Mouse (Mus musculus) forebrain, embryonic 12.5 days (tissue): ENCODE results near the gene Scn3a. TPM values are rescaled to one million over a fixed set of nuclear protein-coding genes. Genes with fewer than 3 reads are reported as not detected.

Experiments
- ATAC-seq: fragments of 200-750 bp; cut with Nextera tagmentation; 2 replicates; pipeline ENCODE4 v1.8.0; 2017; ENCODE audit warnings: moderate TSS enrichment; ENCODE audit not compliant: low FRiP score
- H3K27ac ChIP-seq: fragments of 300-500 bp; sonication (generic); 2 replicates; pipeline ENCODE4 v1.5.1; 2016; ENCODE audit warnings: mild to moderate bottlenecking
- H3K27me3 ChIP-seq: fragments of 300-500 bp; sonication (generic); 2 replicates; pipeline ENCODE4 v1.6.1; 2016; ENCODE audit warnings: mild to moderate bottlenecking
- H3K36me3 ChIP-seq: fragments of 300-500 bp; sonication (generic); replicated peaks from 2 replicates; pipeline ENCODE4 v1.6.1; 2016; ENCODE audit warnings: mild to moderate bottlenecking
- H3K4me1 ChIP-seq: fragments of 300-500 bp; sonication (generic); 2 replicates; pipeline ENCODE4 v1.6.1; 2016
- H3K4me2 ChIP-seq: fragments of 300-500 bp; sonication (generic); 2 replicates; pipeline ENCODE4 v1.6.1; 2016; ENCODE audit warnings: mild to moderate bottlenecking, moderate library complexity
- H3K4me3 ChIP-seq: fragments of 300-500 bp; sonication (generic); replicated peaks from 2 replicates; pipeline ENCODE4 v1.5.1; 2016; ENCODE audit warnings: mild to moderate bottlenecking
- H3K9ac ChIP-seq: fragments of 300-500 bp; sonication (generic); 2 replicates; pipeline ENCODE4 v1.6.1; 2016; ENCODE audit warnings: mild to moderate bottlenecking
- H3K9me3 ChIP-seq: fragments of 300-500 bp; sonication (generic); 2 replicates; pipeline ENCODE4 v1.6.1; 2016
- WGBS: fragments of 180-500 bp; shearing (Covaris S2); methylation state at CpG from one replicate; pipeline ENCODE4 v1.1.7; 2016; 5-methylcytosine and 5-hydroxymethylcytosine counted together
- polyA plus RNA-seq: library from polyadenylated mRNA; unstranded; fragments of >200 nt; fragmentation: Nextera tagmentation; extraction: Ambion mirVana; gene quantifications from 2 replicates; pipeline ENCODE4 v1.2.1, GENCODE M21; 2016

Gene Scn3a
- polyA plus RNA-seq, 1 experiment from 2014 or later: 40.8 TPM

GRCm38 (mm10) chr2:65421259-65422255, 145.9 kb downstream of the Scn3a start:
- Histone ChIP-seq H3K27ac (no peak overlapping the region), H3K4me3 (no peak overlapping the region), H3K4me1 (peaks cover 8% of the 10 kb centered on the region; the same call in 1 of the 2 replicates), H3K4me2 (no peak overlapping the region), H3K27me3 (no peaks in the 10 kb centered on the region), H3K9ac (no peak overlapping the region), H3K36me3 (no peaks in the 10 kb centered on the region), H3K9me3 (no peaks in the 10 kb centered on the region)
- WGBS: 66% methylated on average over 11 of the region's 11 CpGs
- ATAC-seq: no peak

- ATAC-seq: no peak
- H3K4me3 ChIP-seq: no peak overlapping the region
- no peak overlapping the region for H3K4me2 ChIP-seq
- H3K9me3 ChIP-seq: no peaks in the 10 kb centered on the region
- H3K27me3 ChIP-seq: no peaks in the 10 kb centered on the region
- H3K36me3 ChIP-seq: no peaks in the 10 kb centered on the region
- peaks cover 15% of the 10 kb centered on the region for H3K4me1 ChIP-seq
- no peak overlapping the region for H3K9ac ChIP-seq
- no peak overlapping the region for H3K27ac ChIP-seq
- WGBS: 61% methylated on average over 1 of the region's 1 CpGs
Measured at GRCm38 (mm10) chr2:65418608-65419007, 148.8 kb downstream of the Scn3a start.

- no peak overlapping the region for H3K4me3 ChIP-seq
- no peak overlapping the region for H3K9ac ChIP-seq
- no peaks in the 10 kb centered on the region for H3K27me3 ChIP-seq
- no peaks in the 10 kb centered on the region for H3K36me3 ChIP-seq
- H3K9me3 ChIP-seq: no peaks in the 10 kb centered on the region
- peaks cover 9% of the 10 kb centered on the region for H3K4me1 ChIP-seq
- WGBS: 96% methylated on average over 1 of the region's 1 CpGs
- H3K4me2 ChIP-seq: no peak overlapping the region
- no peak overlapping the region for H3K27ac ChIP-seq
- no peak for ATAC-seq
Measured at GRCm38 (mm10) chr2:65416535-65416934, 150.9 kb downstream of the Scn3a start.

GRCm38 (mm10) chr2:65415294-65415693, 152.1 kb downstream of the Scn3a start:
- 0% methylated on average over 2 of the region's 2 CpGs for WGBS
- Histone ChIP-seq H3K27ac (peak overlapping the region; percentile 90), H3K4me3 (peak overlapping the region; percentile 24; the same call in 1 of the 2 replicates), H3K4me1 (peaks cover 7% of the 10 kb centered on the region), H3K4me2 (peak overlapping the region; percentile 56), H3K9ac (no peak overlapping the region), H3K27me3 (no peaks in the 10 kb centered on the region), H3K36me3 (no peaks in the 10 kb centered on the region), H3K9me3 (no peaks in the 10 kb centered on the region)
- peak; percentile 49; the same call in 1 of the 2 replicates for ATAC-seq

- Histone ChIP-seq H3K27me3 (no peaks in the 10 kb centered on the region), H3K9ac (0 out of 2 replicates have a peak overlapping the region, but pooled peaks have one; percentile 25)
Measured at GRCm38 (mm10) chr2:65414806-65415281, 152.6 kb downstream of the Scn3a start.

GRCm38 (mm10) chr2:65414237-65414636, 153.2 kb downstream of the Scn3a start:
- Histone ChIP-seq H3K4me2 (peak overlapping the region; percentile 56), H3K27me3 (no peaks in the 10 kb centered on the region), H3K9me3 (no peaks in the 10 kb centered on the region), H3K4me3 (peak overlapping the region; percentile 22), H3K27ac (peak overlapping the region; percentile 90), H3K9ac (no peak overlapping the region), H3K4me1 (peaks cover 7% of the 10 kb centered on the region), H3K36me3 (no peaks in the 10 kb centered on the region)
- ATAC-seq: peak; percentile 93
- WGBS: 1% methylated on average over 7 of the region's 7 CpGs

More at GRCm38 (mm10) chr2:65414806-65415281, 152.6 kb downstream of the Scn3a start:
- Histone ChIP-seq H3K9me3 (no peaks in the 10 kb centered on the region), H3K4me3 (peak overlapping the region; percentile 24), H3K36me3 (no peaks in the 10 kb centered on the region), H3K27ac (peak overlapping the region; percentile 90), H3K4me2 (peak overlapping the region; percentile 56), H3K4me1 (peaks cover 7% of the 10 kb centered on the region)
- peak; percentile 85 for ATAC-seq
- WGBS: 3% methylated on average over 6 of the region's 6 CpGs

- peak overlapping the region; percentile 43; the same call in 1 of the 2 replicates for H3K9ac ChIP-seq
- WGBS: under 1% methylated on average over 3 of the region's 3 CpGs
- ATAC-seq: peak; percentile 57
- H3K4me3 ChIP-seq: peak overlapping the region; percentile 30
- H3K27me3 ChIP-seq: no peaks in the 10 kb centered on the region
- peak overlapping the region; percentile 90 for H3K27ac ChIP-seq
- no peaks in the 10 kb centered on the region for H3K9me3 ChIP-seq
- no peaks in the 10 kb centered on the region for H3K36me3 ChIP-seq
- peaks cover 7% of the 10 kb centered on the region for H3K4me1 ChIP-seq
- peak overlapping the region; percentile 56 for H3K4me2 ChIP-seq
Measured at GRCm38 (mm10) chr2:65413746-65414145, 153.7 kb downstream of the Scn3a start.

Other genes starting within 250 kb of the Scn3a start
- 1.1 and 1.6 TPM in 2 replicates for gene Slc38a11, start 203.6 kb downstream of the Scn3a start, polyA plus RNA-seq
- gene Scn2a, start 53.1 kb upstream of the Scn3a start, polyA plus RNA-seq: 9.4 and 12.3 TPM in 2 replicates